Mouse (Mus musculus) brain, adult 2 months (tissue): ENCODE measurements around the gene Vmn1r222.
"Not testable (repeated sequence)": the region's sequence is repeated elsewhere in the genome, so short reads cannot be mapped to it uniquely, and the experiment has no call there.

ENCODE experiments used
- DNase-seq: peaks from one replicate; pipeline ENCODE4 v3.0.0; 2011; ENCODE audit warnings: low read depth, low spot score

Gene Vmn1r222

GRCm38 (mm10) chr13:23235847-23236246 is at the start of gene Vmn1r222:
TSS of gene Vmn1r222 (minus strand) at chr13:23235947.
- not testable (repeated sequence) for DNase-seq

- DNase-seq, result peak; percentile 40
Observed at GRCm38 (mm10) chr13:23285191-23285920, 49.6 kb upstream of the Vmn1r222 start.

- no peak for DNase-seq
Observed at GRCm38 (mm10) chr13:23279992-23280391, 44.2 kb upstream of the Vmn1r222 start.

GRCm38 (mm10) chr13:23279576-23279975 is 43.8 kb upstream of the Vmn1r222 start:
- no peak for DNase-seq

DNA sequence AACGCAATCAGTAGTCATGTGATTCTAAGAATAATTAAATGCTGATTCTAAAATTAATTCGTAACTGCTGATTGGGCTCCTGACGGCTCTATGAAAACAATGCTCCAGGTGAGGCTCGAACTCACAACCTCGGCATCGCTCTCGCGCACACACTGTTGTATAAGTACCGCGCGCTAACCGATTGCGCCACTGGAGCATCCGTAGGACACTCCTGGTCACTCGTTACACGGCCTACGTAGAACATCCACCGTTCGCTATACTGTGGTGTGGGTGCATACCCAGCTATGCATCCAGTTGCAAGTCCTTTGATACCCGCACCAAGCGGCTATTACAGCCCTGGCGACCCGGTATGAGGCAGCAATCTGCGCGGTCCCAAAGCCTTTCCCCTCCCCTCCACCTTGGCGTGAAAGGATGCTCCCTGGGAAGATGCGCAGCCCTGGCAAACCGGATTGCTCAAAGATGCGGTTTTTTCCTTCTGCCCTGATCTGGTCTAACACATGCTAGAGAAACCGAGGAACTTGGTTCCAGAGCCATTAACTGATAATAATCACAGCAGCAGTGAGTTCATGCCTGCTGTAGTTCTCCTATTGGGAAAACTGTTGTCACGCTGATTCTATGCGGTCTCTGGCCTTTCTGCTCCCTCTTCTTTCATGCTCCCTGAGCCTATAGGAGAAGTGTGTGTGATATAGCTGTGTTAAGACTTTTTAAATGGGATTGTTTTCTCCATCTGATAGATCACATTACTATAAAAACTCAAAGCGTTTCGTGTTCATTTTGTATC is 34.8 kb upstream of the Vmn1r222 start:
- DNase-seq, result peak; percentile 79

- no peak for DNase-seq
Observed at GRCm38 (mm10) chr13:23269681-23270080, 33.9 kb upstream of the Vmn1r222 start.

DNA sequence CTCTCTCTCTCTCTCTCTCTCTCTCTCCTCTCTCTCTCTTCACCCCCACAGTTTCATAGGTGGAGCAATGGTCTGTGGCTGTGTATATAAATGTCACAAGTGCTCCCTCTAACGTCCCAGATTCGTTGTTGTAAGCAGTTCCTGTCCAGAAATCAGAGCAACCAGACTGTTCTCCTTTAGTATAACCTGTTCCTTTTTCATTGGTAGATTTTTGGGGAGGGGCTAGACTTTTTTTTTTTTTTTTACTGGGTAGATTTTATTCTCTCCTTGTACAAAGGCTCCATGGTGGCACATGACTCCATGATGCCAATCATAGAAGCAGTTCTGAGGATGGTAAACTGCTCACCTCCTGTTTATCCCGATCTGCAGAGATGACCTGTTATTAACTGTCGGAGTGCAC is 33.4 kb upstream of the Vmn1r222 start:
- DNase-seq, result peak; percentile 68

DNA sequence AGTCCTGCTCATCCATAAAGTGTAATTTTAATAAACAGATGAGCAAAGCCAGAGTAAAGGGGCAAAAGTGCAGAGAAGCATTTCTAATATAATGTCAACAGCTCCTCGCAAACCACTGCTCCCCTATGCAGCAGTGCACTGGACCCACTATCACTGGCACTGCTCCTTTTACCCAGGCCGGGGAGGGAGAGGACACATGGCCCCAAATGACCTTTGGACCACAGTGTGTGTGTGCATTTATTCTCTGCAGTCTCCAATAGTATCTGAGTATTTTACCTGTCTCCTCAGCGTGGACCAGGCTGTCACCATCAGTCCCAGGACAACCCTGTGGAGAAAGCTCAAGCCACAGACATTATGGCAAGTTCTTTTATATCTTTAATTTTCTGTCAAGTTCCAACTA is 32.9 kb upstream of the Vmn1r222 start:
- DNase-seq, result not testable (repeated sequence)

DNA sequence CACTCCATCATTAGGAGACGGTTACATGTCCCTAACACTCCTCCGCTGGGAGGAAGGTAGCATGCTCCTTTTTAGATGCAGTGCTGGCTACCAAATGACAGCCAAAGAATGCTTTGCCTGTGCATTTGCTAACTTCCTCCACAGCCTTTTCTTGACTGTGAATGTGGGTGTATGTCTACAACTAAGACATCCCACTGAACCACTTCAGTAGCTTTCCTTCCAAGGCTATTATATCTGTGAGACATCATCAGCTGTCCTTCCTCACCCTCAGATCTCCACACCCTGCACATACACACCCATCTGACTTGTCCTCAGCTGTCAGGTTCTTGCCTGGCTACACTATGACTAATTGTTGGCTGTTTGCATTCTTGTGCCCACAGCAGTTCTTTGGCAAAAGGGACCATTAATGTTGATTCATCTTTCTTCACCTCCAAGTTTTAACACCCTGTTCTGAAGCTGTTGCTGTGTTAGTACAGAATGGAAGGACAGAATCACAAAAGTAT is 22.9 kb upstream of the Vmn1r222 start:
- peak; percentile 42 for DNase-seq

DNA sequence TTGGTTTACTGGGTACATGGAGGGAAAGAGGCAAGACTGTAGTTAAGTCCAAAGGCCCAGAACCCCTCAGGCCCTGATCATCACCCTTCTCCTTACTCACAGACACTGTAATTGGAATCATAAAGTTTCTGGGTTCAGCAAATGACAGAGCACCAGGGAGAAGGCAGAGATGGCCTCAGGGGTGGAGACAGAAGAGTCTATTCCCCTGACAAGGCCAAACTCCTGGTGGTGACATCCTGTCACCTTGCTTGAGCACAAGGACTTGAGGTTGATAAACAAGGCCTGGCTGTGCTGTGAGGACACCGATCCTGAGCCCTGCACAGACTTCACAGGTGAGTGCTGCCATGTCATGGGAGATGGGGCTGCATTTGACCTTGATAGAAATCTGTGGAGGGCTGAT is 11.1 kb upstream of the Vmn1r222 start, which contains the start of gene Vmn1r223:
Vmn1r223 (plus strand) TSS at position 301 of the 400 bp plus-strand sequence.
- not testable (repeated sequence) for DNase-seq

- DNase-seq, result not testable (repeated sequence)
Observed at GRCm38 (mm10) chr13:23213827-23214226, 21.9 kb downstream of the Vmn1r222 start, which contains the start of gene Vmn1r221. TSS of gene Vmn1r221 (plus strand) at chr13:23214127.

GRCm38 (mm10) chr13:23203885-23204284 is 31.9 kb downstream of the Vmn1r222 start:
- DNase-seq, result not testable (repeated sequence)

DNA sequence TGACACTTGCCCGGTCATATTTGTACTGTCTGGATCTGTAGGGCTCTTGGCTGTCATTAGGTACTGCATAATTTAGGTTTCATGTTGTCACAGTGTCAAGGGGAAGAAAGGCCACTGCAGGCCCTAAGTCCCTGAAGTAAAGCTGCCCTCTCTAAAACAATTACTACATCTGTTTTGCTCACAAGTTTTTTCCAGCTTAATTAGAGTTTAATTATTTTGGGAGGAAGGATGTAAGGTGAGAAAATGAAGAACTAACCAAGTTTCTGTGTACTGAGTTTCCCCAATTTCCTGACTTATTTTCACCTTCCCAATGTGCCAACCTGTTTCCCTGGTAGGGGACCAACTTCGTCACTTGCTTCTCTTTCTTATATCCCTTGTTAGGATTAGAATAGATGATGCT is 47.9 kb downstream of the Vmn1r222 start, which contains the start of gene Vmn1r220:
Vmn1r220 (minus strand) TSS at position 101 of the 400 bp plus-strand sequence.
- no peak for DNase-seq
